Comparison of ENCODE assay signal across 8 mouse cellular contexts in the genomic region with DNA sequence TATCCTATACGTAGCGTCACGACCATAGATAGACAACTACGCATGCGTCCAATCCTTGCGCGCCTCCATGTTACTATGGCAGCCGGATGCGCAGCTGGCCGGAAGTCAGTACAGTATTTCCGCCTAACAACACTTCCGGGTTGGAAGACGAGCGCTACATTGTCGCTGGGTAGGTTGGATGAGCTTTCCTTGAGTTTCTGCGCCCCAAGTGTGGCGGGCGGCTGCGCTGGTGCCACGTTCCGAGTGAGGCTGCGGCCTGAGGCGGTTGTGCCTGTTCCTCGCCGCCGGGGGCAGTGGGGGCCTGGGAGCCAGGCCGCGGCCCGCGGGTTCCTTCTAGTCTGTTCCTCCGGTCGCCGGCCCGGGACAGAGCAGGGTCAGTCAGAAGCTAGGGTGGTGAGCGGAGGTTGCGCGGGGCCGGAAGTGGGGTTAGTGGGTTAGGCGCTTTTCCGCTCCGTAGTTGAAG. TPM values are rescaled to one million over a fixed set of nuclear protein-coding genes. Genes with fewer than 3 reads are reported as not detected.
DNase-seq lines count a peak whose midpoint lies in the region; ATAC-seq and TF ChIP-seq lines count a peak whose summit lies in the region.

A gene (plus strand): TSS at position 128 of the 463 bp plus-strand sequence.

- ATAC-seq in kidney, embryonic 16.5 days (ENCODE audit: low FRiP score, low TSS enrichment): peak; percentile 93

- H3K36me3 ChIP-seq in heart, embryonic 10.5 days: no peaks in the 10 kb centered on the region
- no peaks in the 10 kb centered on the region for H3K36me3 ChIP-seq in kidney, embryonic 16.5 days (ENCODE audit: insufficient read depth, low read length)
- no peaks in the 10 kb centered on the region for H3K36me3 ChIP-seq in liver, adult 2 months (ENCODE audit: control insufficient read depth, insufficient read depth, low read length)
- no peaks in the 10 kb centered on the region for H3K36me3 ChIP-seq in myocyte (ENCODE audit: control insufficient read depth, insufficient read depth)
- H3K36me3 ChIP-seq in splenic B cell, adult 2 months (ENCODE audit: control insufficient read depth, insufficient read depth, low read length, poor library complexity, severe bottlenecking): no peaks in the 10 kb centered on the region

- peak within 1 kb of the TSS; percentile 87 for H3K27ac ChIP-seq in bone marrow macrophage, adult 2 months (ENCODE audit: insufficient read depth, low read depth, low read length)
- peak within 1 kb of the TSS; percentile 90 for H3K27ac ChIP-seq in embryonic fibroblast, embryonic 13.5 days (ENCODE audit: insufficient read depth, low read length)
- peak within 1 kb of the TSS; percentile 92 for H3K27ac ChIP-seq in heart, embryonic 10.5 days
- peak within 1 kb of the TSS; percentile 98 for H3K27ac ChIP-seq in kidney, embryonic 16.5 days (ENCODE audit: low read length)
- H3K27ac ChIP-seq in liver, adult 2 months (replicated peaks; ENCODE audit: insufficient read depth, low read depth, low read length): peak within 1 kb of the TSS; percentile 85

- H3K4me2 ChIP-seq in kidney, embryonic 16.5 days (replicated peaks; ENCODE audit: low read depth, low read length): peak within 1 kb of the TSS; percentile 73
- peak within 1 kb of the TSS; percentile 90 for H3K4me2 ChIP-seq in myocyte (ENCODE audit: low read depth)

- peak within 1 kb of the TSS; percentile 74 for H3K4me3 ChIP-seq in bone marrow macrophage, adult 2 months (ENCODE audit: insufficient read depth, low read length)
- peak within 1 kb of the TSS; percentile 99 for H3K4me3 ChIP-seq in embryonic fibroblast, embryonic 13.5 days (ENCODE audit: insufficient read depth, low read length)
- H3K4me3 ChIP-seq in heart, embryonic 10.5 days: peak within 1 kb of the TSS; percentile 97
- H3K4me3 ChIP-seq in kidney, embryonic 16.5 days (ENCODE audit: low read length): peak within 1 kb of the TSS; percentile 90
- peak within 1 kb of the TSS; percentile 89 for H3K4me3 ChIP-seq in liver, adult 2 months (ENCODE audit: insufficient read depth, low read depth, low read length)
- H3K4me3 ChIP-seq in myocyte: peak within 1 kb of the TSS; percentile 78

- WGBS in heart, embryonic 10.5 days: under 1% methylated on average over 41 of the region's 41 CpGs
- under 1% methylated on average over 41 of the region's 41 CpGs for WGBS in kidney, embryonic 16.5 days
- WGBS in liver, adult 2 months: under 1% methylated on average over 41 of the region's 41 CpGs

- no peaks in the 10 kb centered on the region for H3K9me3 ChIP-seq in heart, embryonic 10.5 days
- no peaks in the 10 kb centered on the region for H3K9me3 ChIP-seq in kidney, embryonic 16.5 days (ENCODE audit: low read length)

- H3K4me1 ChIP-seq in bone marrow macrophage, adult 2 months (ENCODE audit: control insufficient read depth, insufficient read depth, low read length): peaks cover 12% of the 10 kb centered on the region
- no peaks in the 10 kb centered on the region; the same call in 1 of the 2 replicates for H3K4me1 ChIP-seq in embryonic fibroblast, embryonic 13.5 days (ENCODE audit: control insufficient read depth, insufficient read depth, low read length)
- peaks cover 8% of the 10 kb centered on the region for H3K4me1 ChIP-seq in heart, embryonic 10.5 days
- H3K4me1 ChIP-seq in kidney, embryonic 16.5 days (ENCODE audit: insufficient read depth, low read length): peaks cover 10% of the 10 kb centered on the region
- peaks cover 3% of the 10 kb centered on the region; the same call in 1 of the 2 replicates for H3K4me1 ChIP-seq in liver, adult 2 months (ENCODE audit: control insufficient read depth, insufficient read depth, low read length)

- H3ac ChIP-seq in myocyte (ENCODE audit: control insufficient read depth, insufficient read length): peak within 1 kb of the TSS; percentile 51

- H3K9ac ChIP-seq in kidney, embryonic 16.5 days (replicated peaks; ENCODE audit: low read length): peak within 1 kb of the TSS; percentile 81
- H3K9ac ChIP-seq in liver, adult 2 months (ENCODE audit: low read depth, low read length): peak within 1 kb of the TSS; percentile 90

- TF ChIP-seq POLR2A in bone marrow macrophage, adult 2 months (IDR thresholded peaks at IDR 0.05; ENCODE audit: borderline replicate concordance, low read depth, low read length): no peak
- peak; percentile 88 for TF ChIP-seq POLR2A in embryonic fibroblast, embryonic 13.5 days (IDR thresholded peaks at IDR 0.05; ENCODE audit: low read depth, low read length)
- peak; percentile 58 for TF ChIP-seq POLR2A in liver, adult 2 months (IDR thresholded peaks at IDR 0.05; ENCODE audit: extremely low read depth, insufficient read depth, low read length)
- TF ChIP-seq POLR2A in myocyte (IDR thresholded peaks at IDR 0.05; ENCODE audit: insufficient read length, low read depth): peak; percentile 70

- TF ChIP-seq CTCF in bone marrow macrophage, adult 2 months (IDR thresholded peaks at IDR 0.05; ENCODE audit: low read depth, low read length): no peak
- no peak for TF ChIP-seq CTCF in embryonic fibroblast, embryonic 13.5 days (IDR thresholded peaks at IDR 0.05; ENCODE audit: borderline replicate concordance, insufficient read depth, low read length)
- no peak for TF ChIP-seq CTCF in liver, adult 2 months (IDR thresholded peaks at IDR 0.05; ENCODE audit: low read depth, low read length)

- peak; percentile 96 for DNase-seq in A20 (ENCODE audit: low read depth, low spot score)
- DNase-seq in heart, embryonic 10.5 days (ENCODE audit: low spot score): peak; percentile 95
- peak; percentile 83 for DNase-seq in liver, adult 2 months (ENCODE audit: extremely low read depth, low read depth, low spot score)
- peak; percentile 95 for DNase-seq in splenic B cell, adult 2 months (ENCODE audit: low read depth, low spot score)

- H3K79me2 ChIP-seq in liver, adult 2 months (ENCODE audit: control insufficient read depth, insufficient read depth, low read length): no peaks in the 10 kb centered on the region; the same call in 1 of the 2 replicates
- peaks cover 21% of the 10 kb centered on the region for H3K79me2 ChIP-seq in myocyte (ENCODE audit: control insufficient read depth, insufficient read depth)

- peaks cover 28% of the 10 kb centered on the region for H3K27me3 ChIP-seq in heart, embryonic 10.5 days (ENCODE audit: insufficient read depth, poor library complexity, severe bottlenecking)
- peaks cover 7% of the 10 kb centered on the region; the same call in 1 of the 2 replicates for H3K27me3 ChIP-seq in kidney, embryonic 16.5 days (ENCODE audit: insufficient read depth, low read length)
- H3K27me3 ChIP-seq in liver, adult 2 months (ENCODE audit: control insufficient read depth, insufficient read depth, low read length): no peaks in the 10 kb centered on the region
- H3K27me3 ChIP-seq in myocyte (ENCODE audit: control insufficient read depth, insufficient read depth, insufficient read length): peaks cover under 1% of the 10 kb centered on the region
- no peaks in the 10 kb centered on the region for H3K27me3 ChIP-seq in splenic B cell, adult 2 months (ENCODE audit: control insufficient read depth, insufficient read depth, low read length, poor library complexity, severe bottlenecking)

TF ChIP-seq in myocyte, 11 proteins besides CTCF, POLR2A, EP300 and RAD21:
- TF ChIP-seq USF1 (IDR thresholded peaks at IDR 0.05; ENCODE audit: low read depth) (no peak), MYOG (IDR thresholded peaks at IDR 0.05; ENCODE audit: control insufficient read depth in 1 of 3, insufficient read depth in 1 of 3, insufficient read length in 2 of 3, low read depth in 2 of 3) (peak in 2 of 3 experiments; percentile 20 to 40), POLR2AphosphoS2 (IDR thresholded peaks at IDR 0.05; ENCODE audit: insufficient read length, low read depth) (peak; percentile 69), MYOD1 (IDR thresholded peaks at IDR 0.05; ENCODE audit: control insufficient read depth in 1 of 3, insufficient read length in 2 of 3, low read depth in 2 of 3) (peak in 2 of 3 experiments; percentile 48 to 49), MAX (IDR thresholded peaks at IDR 0.05; ENCODE audit: low read depth) (no peak), TCF12 (IDR thresholded peaks at IDR 0.05; ENCODE audit: insufficient read depth, poor library complexity, severe bottlenecking) (no peak), SRF (IDR thresholded peaks at IDR 0.05; ENCODE audit: control insufficient read depth, insufficient read length, low read depth) (no peak)

RNA-seq across cellular contexts. Expression of the gene that starts here (rescaled TPM):
- polyA plus RNA-seq in bone marrow macrophage, adult 2 months (2012; ENCODE audit: insufficient read depth, insufficient read length, missing spikeins): 23.1 and 26.7 TPM in 2 replicates
- 14.1 and 15.1 TPM in 2 replicates for polyA plus RNA-seq in embryonic fibroblast, embryonic 13.5 days (2011; ENCODE audit: insufficient read length, low read depth, missing spikeins)
- 7.5 and 9.5 TPM in 2 replicates for polyA plus RNA-seq in heart, embryonic 10.5 days (2016; fragmentation: Nextera tagmentation; extraction: Ambion mirVana)
- 10.2 and 11.4 TPM in 2 replicates for polyA plus RNA-seq in kidney, embryonic 16.5 days (2015; fragmentation: Nextera tagmentation; extraction: Ambion mirVana)
- total RNA-seq in liver, adult 2 months (2014; rRNA removed): 5.7 and 6.8 TPM in 2 replicates
- 2.2 and 3.4 TPM in 2 replicates for polyA plus RNA-seq in liver, adult 2 months (2012; rRNA removed)
- polyA plus RNA-seq in myocyte (2012; fragmentation: generic; extraction: Trizol): 3.1 TPM

Comparison
In these comparisons a context has a peak if more than half of its experiments do, and no peak if none do; other contexts are left out.
1. Peak in every context shown above with its lines: DNase-seq, ATAC-seq, H3K4me3 ChIP-seq and H3K27ac ChIP-seq.